Mouse (Mus musculus): Measurements from ENCODE around the gene Ces2f.
"Not testable (repeated sequence)": the region's sequence is repeated elsewhere in the genome, so short reads cannot be mapped to it uniquely, and the experiment has no call there.

Gene Ces2f

DNA sequence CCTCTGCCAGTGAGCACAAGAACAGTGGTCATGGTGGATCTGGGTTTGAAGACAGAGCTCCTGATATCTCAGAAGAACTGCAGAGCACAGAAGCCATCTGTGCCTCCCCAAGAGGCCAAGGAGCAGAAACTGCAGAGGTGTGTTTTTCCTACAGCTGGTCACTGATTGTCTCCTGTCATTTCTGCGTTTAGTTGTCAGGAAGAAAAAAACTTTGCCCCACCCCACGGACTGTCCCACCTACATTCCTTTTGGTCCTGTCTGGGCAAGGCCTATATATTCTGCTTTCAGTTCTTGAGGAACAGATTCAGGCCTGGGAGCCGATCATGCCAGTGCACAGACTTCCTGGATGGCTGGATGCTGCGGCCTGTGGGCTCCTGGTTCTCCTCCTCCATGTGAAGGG, at the start of gene Ces2f:
Gene Ces2f (plus strand): TSS at position 301 of the 400 bp plus-strand sequence.
- DNase-seq: peak in 1 of 2 experiments; percentile 6

GRCm38 (mm10) chr8:104901746-104902145, 45.4 kb upstream of the Ces2f start:
- DNase-seq: no peak

- no peak for DNase-seq
Observed at GRCm38 (mm10) chr8:104907111-104907510, 40.0 kb upstream of the Ces2f start.

GRCm38 (mm10) chr8:104909021-104909420, 38.1 kb upstream of the Ces2f start:
- DNase-seq: not testable (repeated sequence)

DNA sequence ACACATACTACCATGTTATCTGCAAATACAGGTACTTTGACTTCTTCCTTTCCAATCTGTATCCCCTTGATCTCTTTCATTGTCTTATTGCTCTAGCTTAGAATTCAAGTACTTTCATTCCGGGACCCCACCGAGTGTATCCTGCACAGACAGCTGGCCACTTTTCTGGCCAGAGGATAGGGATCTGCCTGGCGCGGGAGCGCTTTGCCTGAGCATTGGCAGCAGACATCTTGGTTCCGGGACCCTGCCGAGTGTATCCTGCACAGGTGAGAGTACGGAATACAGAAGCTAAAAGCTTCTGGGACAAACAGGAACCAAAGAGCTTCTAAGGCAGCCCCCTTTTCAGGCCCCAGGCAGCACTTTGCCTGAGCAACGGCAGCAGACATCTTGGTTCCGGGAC, 37.5 kb upstream of the Ces2f start:
- DNase-seq: not testable (repeated sequence)

DNA sequence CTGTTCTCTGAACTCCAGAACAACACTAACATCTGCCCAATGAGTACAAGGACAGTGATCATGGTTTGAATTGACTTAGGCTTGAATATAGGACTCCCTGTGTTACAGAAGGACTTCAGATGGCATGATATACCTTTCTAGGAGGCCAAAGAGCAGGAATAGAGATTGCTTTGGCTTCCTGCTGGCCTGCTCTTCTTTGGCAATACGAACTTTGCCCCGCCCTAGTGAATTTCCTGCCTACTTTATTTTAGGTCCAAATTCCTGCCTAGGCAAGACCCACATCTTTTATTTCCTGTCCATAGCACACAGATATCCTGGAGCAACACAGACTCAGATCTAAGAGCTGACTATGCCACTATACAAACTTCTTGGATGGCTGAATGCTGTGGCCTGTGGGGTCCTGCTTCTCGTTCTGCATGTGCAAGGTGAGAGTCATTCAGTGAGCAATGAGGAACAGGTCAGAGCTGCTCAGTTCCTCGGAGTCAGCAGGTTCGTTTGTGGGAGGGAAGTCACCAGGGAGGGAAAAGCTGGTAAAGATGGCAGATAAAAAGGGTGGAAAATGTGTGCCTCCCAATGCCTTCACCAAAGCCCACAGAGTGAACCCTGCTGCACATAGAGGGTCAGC, 21.1 kb upstream of the Ces2f start, which contains the start of gene Ces2e:
Gene Ces2e (plus strand): TSS at position 289 of the 625 bp plus-strand sequence.
- DNase-seq: peak in 1 of 2 experiments; percentile 13

GRCm38 (mm10) chr8:104927301-104927700, 19.9 kb upstream of the Ces2f start:
- no peak for DNase-seq

DNA sequence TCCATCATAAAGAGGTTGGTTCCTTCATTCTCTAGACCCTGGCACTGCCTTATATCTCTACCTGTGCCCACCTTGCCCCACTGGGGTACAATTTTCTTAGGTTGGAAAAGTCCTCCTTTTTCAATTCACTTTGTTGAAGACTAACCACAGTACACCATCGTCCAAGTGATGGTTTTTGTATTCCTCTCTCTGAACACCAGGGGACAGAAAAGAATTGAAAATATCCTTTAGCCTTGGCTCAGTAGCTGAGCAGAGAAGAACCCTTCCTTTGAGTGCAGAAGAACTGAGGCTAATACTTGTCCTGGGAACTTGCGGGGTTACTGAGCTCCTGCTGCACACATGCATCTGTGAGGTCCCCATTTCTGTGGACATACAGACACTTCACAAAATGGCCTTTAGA, 2.5 kb upstream of the Ces2f start:
- no peak for DNase-seq

- DNase-seq: peak in 1 of 2 experiments; percentile 9
Observed at GRCm38 (mm10) chr8:104949031-104949430, 1.9 kb downstream of the Ces2f start.

DNA sequence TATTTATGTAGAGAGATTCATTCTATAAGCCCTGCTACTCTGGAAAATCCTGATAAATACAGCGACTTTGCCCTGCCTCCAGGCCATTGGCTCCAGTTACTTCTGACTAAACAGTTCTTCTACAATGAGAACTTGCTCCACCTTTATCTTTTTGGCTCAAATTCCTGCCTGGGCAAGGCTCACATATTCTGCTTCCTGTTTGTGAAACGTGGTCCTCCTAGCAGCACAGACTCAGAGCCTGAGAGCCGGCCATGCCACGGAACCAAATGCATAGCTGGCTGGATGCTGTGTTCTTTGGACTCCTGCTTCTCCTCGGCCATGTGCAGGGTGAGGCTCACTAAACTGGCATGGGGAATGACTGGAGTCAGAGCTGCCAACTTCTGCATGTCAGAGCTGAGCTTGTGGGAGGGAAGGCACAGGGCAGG, 14.4 kb downstream of the Ces2f start, which contains the start of gene Ces2g:
Gene Ces2g (plus strand): TSS at position 182 of the 425 bp plus-strand sequence.
- DNase-seq: peak in 1 of 2 experiments; percentile 10

- DNase-seq: no peak
Observed at GRCm38 (mm10) chr8:104962229-104962901, 15.2 kb downstream of the Ces2f start.

- no peak for DNase-seq
Observed at GRCm38 (mm10) chr8:104963375-104963894, 16.3 kb downstream of the Ces2f start.

GRCm38 (mm10) chr8:104984126-104984525, 37.0 kb downstream of the Ces2f start:
- DNase-seq: peak in 1 of 2 experiments; percentile 10

DNA sequence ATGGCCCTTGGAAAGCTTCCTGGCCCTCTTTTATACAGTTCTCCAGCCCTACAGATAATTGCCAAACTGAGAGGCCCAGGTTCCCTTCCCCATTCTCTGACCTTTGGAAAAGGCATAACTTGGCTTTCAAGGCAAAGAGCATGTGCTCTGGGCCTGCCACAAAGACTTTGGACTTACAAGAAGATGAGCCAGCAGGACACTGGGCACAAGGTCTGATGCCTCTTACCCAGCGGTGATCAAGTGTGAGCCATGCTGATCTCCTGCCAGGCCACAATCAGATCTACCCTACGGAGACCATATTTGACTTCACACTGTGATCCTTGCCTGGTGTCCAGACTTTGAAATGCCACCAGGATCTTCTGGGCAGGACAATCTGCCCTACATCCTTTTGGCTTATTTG, 37.8 kb downstream of the Ces2f start:
- DNase-seq: peak in 1 of 2 experiments; percentile 38

GRCm38 (mm10) chr8:104998191-104998590, 51.0 kb downstream of the Ces2f start:
- no peak for DNase-seq

GRCm38 (mm10) chr8:104999183-104999582, 52.0 kb downstream of the Ces2f start:
- no peak for DNase-seq

- peak; percentile 47 to 64 for DNase-seq
Observed at GRCm38 (mm10) chr8:105000586-105000985, 53.4 kb downstream of the Ces2f start, which contains the start of gene Ces2h. TSS of gene Ces2h (plus strand) at chr8:105000853.
